Mouse (Mus musculus): ENCODE results near the gene H2-DMb2. TPM values are rescaled to one million over a fixed set of nuclear protein-coding genes. Genes with fewer than 3 reads are reported as not detected.

Gene H2-DMb2
- polyA plus RNA-seq, 1 experiment from 2014 or later: 0.98 TPM

- peak; percentile 80 for ATAC-seq
- TF ChIP-seq CTCF (IDR thresholded peaks at IDR 0.05; ENCODE audit: low read depth): no peak
- peak within 1 kb of the TSS; percentile 65 for H3K9ac ChIP-seq (ENCODE audit: low read depth, low read length)
- H3K4me2 ChIP-seq (replicated peaks; ENCODE audit: low read depth): peak within 1 kb of the TSS; percentile 99
- H3K4me3 ChIP-seq (ENCODE audit: low read depth, low read length): peak within 1 kb of the TSS; percentile 64
- H3K9me3 ChIP-seq (ENCODE audit: control insufficient read depth): no peaks in the 10 kb centered on the region
- no peaks in the 10 kb centered on the region for H3K4me1 ChIP-seq (replicated peaks; ENCODE audit: control insufficient read depth, insufficient read depth, low read length)
- H3K27ac ChIP-seq (ENCODE audit: low read depth, low read length): peak within 1 kb of the TSS; percentile 54; the same call in 1 of the 2 replicates
- no peaks in the 10 kb centered on the region; the same call in 1 of the 2 replicates for H3K36me3 ChIP-seq (ENCODE audit: control insufficient read depth, insufficient read depth)
- 10% methylated on average over 41 of the region's 41 CpGs for WGBS
- H3K27me3 ChIP-seq (replicated peaks; ENCODE audit: control insufficient read depth, insufficient read depth, low read length): peaks cover 5% of the 10 kb centered on the region
Observed at GRCm38 (mm10) chr17:34196941-34197894, 54.1 kb downstream of the H2-DMb2 start, which contains the start of gene Psmb8. Gene Psmb8, plus strand, starts transcription at chr17:34197721.

GRCm38 (mm10) chr17:34197904-34198520 lies 54.9 kb downstream of the H2-DMb2 start:
- Histone ChIP-seq H3K4me3 (ENCODE audit: low read depth, low read length) (peak overlapping the region; percentile 64), H3K27ac (ENCODE audit: low read depth, low read length) (peak overlapping the region; percentile 54; the same call in 1 of the 2 replicates), H3K27me3 (replicated peaks; ENCODE audit: control insufficient read depth, insufficient read depth, low read length) (peaks cover 5% of the 10 kb centered on the region), H3K36me3 (ENCODE audit: control insufficient read depth, insufficient read depth) (no peaks in the 10 kb centered on the region; the same call in 1 of the 2 replicates), H3K9ac (ENCODE audit: low read depth, low read length) (peak overlapping the region; percentile 65), H3K4me1 (replicated peaks; ENCODE audit: control insufficient read depth, insufficient read depth, low read length) (no peaks in the 10 kb centered on the region), H3K4me2 (replicated peaks; ENCODE audit: low read depth) (peak overlapping the region; percentile 99), H3K9me3 (ENCODE audit: control insufficient read depth) (no peaks in the 10 kb centered on the region)
- TF ChIP-seq CTCF (IDR thresholded peaks at IDR 0.05; ENCODE audit: low read depth): no peak
- ATAC-seq: peak; percentile 64
- 1% methylated on average over 32 of the region's 32 CpGs for WGBS

- no peaks in the 10 kb centered on the region for H3K9me3 ChIP-seq (ENCODE audit: control insufficient read depth)
- peaks cover 5% of the 10 kb centered on the region for H3K27me3 ChIP-seq (replicated peaks; ENCODE audit: control insufficient read depth, insufficient read depth, low read length)
- peak; percentile 5; the same call in 1 of the 2 replicates for ATAC-seq
- peak overlapping the region; percentile 54; the same call in 1 of the 2 replicates for H3K27ac ChIP-seq (ENCODE audit: low read depth, low read length)
- no peaks in the 10 kb centered on the region; the same call in 1 of the 2 replicates for H3K36me3 ChIP-seq (ENCODE audit: control insufficient read depth, insufficient read depth)
- H3K9ac ChIP-seq (ENCODE audit: low read depth, low read length): peak overlapping the region; percentile 65
- no peak for TF ChIP-seq CTCF (IDR thresholded peaks at IDR 0.05; ENCODE audit: low read depth)
- peak overlapping the region; percentile 99 for H3K4me2 ChIP-seq (replicated peaks; ENCODE audit: low read depth)
- no peaks in the 10 kb centered on the region for H3K4me1 ChIP-seq (replicated peaks; ENCODE audit: control insufficient read depth, insufficient read depth, low read length)
- 11% methylated on average over 11 of the region's 11 CpGs for WGBS
- peak overlapping the region; percentile 64 for H3K4me3 ChIP-seq (ENCODE audit: low read depth, low read length)
Observed at GRCm38 (mm10) chr17:34198521-34198912, 55.4 kb downstream of the H2-DMb2 start.

GRCm38 (mm10) chr17:34199050-34199619 lies 56.0 kb downstream of the H2-DMb2 start:
- peak overlapping the region; percentile 64 for H3K4me3 ChIP-seq (ENCODE audit: low read depth, low read length)
- H3K9ac ChIP-seq (ENCODE audit: low read depth, low read length): no peak overlapping the region
- no peaks in the 10 kb centered on the region; the same call in 1 of the 2 replicates for H3K36me3 ChIP-seq (ENCODE audit: control insufficient read depth, insufficient read depth)
- WGBS: 66% methylated on average over 12 of the region's 12 CpGs
- ATAC-seq: no peak
- no peaks in the 10 kb centered on the region for H3K4me1 ChIP-seq (replicated peaks; ENCODE audit: control insufficient read depth, insufficient read depth, low read length)
- H3K9me3 ChIP-seq (ENCODE audit: control insufficient read depth): no peaks in the 10 kb centered on the region
- no peak for TF ChIP-seq CTCF (IDR thresholded peaks at IDR 0.05; ENCODE audit: low read depth)
- H3K27me3 ChIP-seq (replicated peaks; ENCODE audit: control insufficient read depth, insufficient read depth, low read length): peaks cover 5% of the 10 kb centered on the region
- no peak overlapping the region for H3K27ac ChIP-seq (ENCODE audit: low read depth, low read length)
- H3K4me2 ChIP-seq (replicated peaks; ENCODE audit: low read depth): peak overlapping the region; percentile 99

GRCm38 (mm10) chr17:34200047-34200446 lies 56.9 kb downstream of the H2-DMb2 start:
- no peak overlapping the region for H3K27ac ChIP-seq (ENCODE audit: low read depth, low read length)
- no peaks in the 10 kb centered on the region for H3K4me1 ChIP-seq (replicated peaks; ENCODE audit: control insufficient read depth, insufficient read depth, low read length)
- peaks cover 5% of the 10 kb centered on the region for H3K27me3 ChIP-seq (replicated peaks; ENCODE audit: control insufficient read depth, insufficient read depth, low read length)
- H3K36me3 ChIP-seq (ENCODE audit: control insufficient read depth, insufficient read depth): no peaks in the 10 kb centered on the region; the same call in 1 of the 2 replicates
- ATAC-seq: no peak
- no peak overlapping the region for H3K4me3 ChIP-seq (ENCODE audit: low read depth, low read length)
- H3K9me3 ChIP-seq (ENCODE audit: control insufficient read depth): no peaks in the 10 kb centered on the region
- H3K9ac ChIP-seq (ENCODE audit: low read depth, low read length): no peak overlapping the region
- 91% methylated on average over 10 of the region's 10 CpGs for WGBS
- no peak for TF ChIP-seq CTCF (IDR thresholded peaks at IDR 0.05; ENCODE audit: low read depth)
- no peak overlapping the region for H3K4me2 ChIP-seq (replicated peaks; ENCODE audit: low read depth)

Data from intestine, postnatal 0 days (tissue).